Mouse (Mus musculus) hindbrain, postnatal 0 days (tissue): ENCODE data around the gene Galnt13. TPM values are rescaled to one million over a fixed set of nuclear protein-coding genes. Genes with fewer than 3 reads are reported as not detected.
"Not testable (repeated sequence)": the region's sequence is repeated elsewhere in the genome, so short reads cannot be mapped to it uniquely, and the experiment has no call there.

ENCODE experiments used
- ATAC-seq: fragments of 200-750 bp; cut with Nextera tagmentation; 2 replicates; pipeline ENCODE4 v1.8.0; 2017; ENCODE audit warnings: mild to moderate bottlenecking, moderate TSS enrichment, moderate library complexity
- DNase-seq: peaks from one replicate; pipeline ENCODE4 v3.0.0-alpha.2; 2015; ENCODE audit warnings: low spot score
- H3K27ac ChIP-seq: fragments of 300-500 bp; sonication (generic); 2 replicates; pipeline ENCODE4 v1.5.1; 2014; ENCODE audit warnings: mild to moderate bottlenecking
- H3K27me3 ChIP-seq: fragments of 300-500 bp; sonication (generic); 2 replicates; pipeline ENCODE4 v1.6.1; 2014; ENCODE audit warnings: low read length, mixed read lengths; ENCODE audit not compliant: insufficient read depth
- H3K36me3 ChIP-seq: fragments of 300-500 bp; sonication (generic); 2 replicates; pipeline ENCODE4 v1.6.1; 2014; ENCODE audit warnings: low read length, mixed read lengths; ENCODE audit not compliant: insufficient read depth
- H3K4me1 ChIP-seq: fragments of 300-500 bp; sonication (generic); 2 replicates; pipeline ENCODE4 v1.6.1; 2014; ENCODE audit warnings: antibody characterized with exemption, low read length, mixed read lengths; ENCODE audit not compliant: insufficient read depth
- H3K4me2 ChIP-seq: fragments of 300-500 bp; sonication (generic); 2 replicates; pipeline ENCODE4 v1.6.1; 2014; ENCODE audit warnings: low read depth, mild to moderate bottlenecking, low read length, moderate library complexity, mixed read lengths
- H3K4me3 ChIP-seq: fragments of 300-500 bp; sonication (generic); 2 replicates; pipeline ENCODE4 v1.5.1; 2014; ENCODE audit warnings: low read length
- H3K9ac ChIP-seq: fragments of 300-500 bp; sonication (generic); replicated peaks from 2 replicates; pipeline ENCODE4 v1.6.1; 2014; ENCODE audit warnings: mild to moderate bottlenecking, low read length, moderate library complexity, mixed read lengths
- H3K9me3 ChIP-seq: fragments of 300-500 bp; sonication (generic); 2 replicates; pipeline ENCODE4 v1.6.1; 2016; ENCODE audit warnings: low read length, mixed read lengths
- CTCF ChIP-seq: IDR thresholded peaks from 2 replicates; pipeline ENCODE4 v1.5.1; 2016; ENCODE audit warnings: antibody characterized with exemption, control low read depth, low read depth
- WGBS: fragments of 180-500 bp; shearing (Covaris S2); extraction: QIAGEN DNeasy Blood & Tissue Kit; methylation state at CpG from one replicate; pipeline ENCODE4 v1.1.7; 2014; 5-methylcytosine and 5-hydroxymethylcytosine counted together
- polyA plus RNA-seq: library from polyadenylated mRNA; unstranded; fragments of >200 nt; fragmentation: Nextera tagmentation; extraction: Ambion mirVana; gene quantifications from 2 replicates; pipeline ENCODE4 v1.2.1, GENCODE M21; 2015
- total RNA-seq: library from RNA; depleted of rRNA; stranded (reverse); fragments of >200 nt; gene quantifications from 2 replicates; pipeline ENCODE4 v1.2.3, GENCODE M21; 2014

Gene Galnt13
- total and polyA plus RNA-seq, 2 experiments from 2014 or later: 12.3 to 18.2 TPM

- H3K27me3 ChIP-seq: no peaks in the 10 kb centered on the region
- no peaks in the 10 kb centered on the region for H3K36me3 ChIP-seq
- no peak for TF ChIP-seq CTCF
- no peak overlapping the region for H3K9ac ChIP-seq
- ATAC-seq: no peak
- no peak overlapping the region for H3K4me3 ChIP-seq
- H3K4me2 ChIP-seq: no peak overlapping the region
- no peaks in the 10 kb centered on the region for H3K4me1 ChIP-seq
- H3K9me3 ChIP-seq: no peaks in the 10 kb centered on the region
- H3K27ac ChIP-seq: no peak overlapping the region
- no peak for DNase-seq
- WGBS: 70% methylated on average over 5 of the region's 5 CpGs
These were observed 47.3 kb downstream of the Galnt13 start for GRCm38 (mm10) chr2:54483426-54483825.

- H3K27me3 ChIP-seq: no peaks in the 10 kb centered on the region
- no peak overlapping the region for H3K9ac ChIP-seq
- TF ChIP-seq CTCF: no peak
- H3K27ac ChIP-seq: no peak overlapping the region
- no peak for DNase-seq
- no peaks in the 10 kb centered on the region for H3K9me3 ChIP-seq
- WGBS: 93% methylated on average over 3 of the region's 3 CpGs
- no peaks in the 10 kb centered on the region for H3K4me1 ChIP-seq
- H3K4me2 ChIP-seq: no peak overlapping the region
- H3K36me3 ChIP-seq: no peaks in the 10 kb centered on the region
- no peak for ATAC-seq
- H3K4me3 ChIP-seq: no peak overlapping the region
These were observed 86.9 kb downstream of the Galnt13 start for GRCm38 (mm10) chr2:54522989-54523388.

GRCm38 (mm10) chr2:54527073-54527472, 91.0 kb downstream of the Galnt13 start:
- H3K4me2 ChIP-seq: no peak overlapping the region
- H3K9me3 ChIP-seq: no peaks in the 10 kb centered on the region
- no peaks in the 10 kb centered on the region for H3K27me3 ChIP-seq
- ATAC-seq (no peak), DNase-seq (no peak)
- no peak overlapping the region for H3K9ac ChIP-seq
- no peaks in the 10 kb centered on the region for H3K36me3 ChIP-seq
- H3K27ac ChIP-seq: no peak overlapping the region
- no peak overlapping the region for H3K4me3 ChIP-seq
- 79% methylated on average over 3 of the region's 3 CpGs for WGBS
- no peak for TF ChIP-seq CTCF
- no peaks in the 10 kb centered on the region for H3K4me1 ChIP-seq

GRCm38 (mm10) chr2:54558357-54559153, 122.4 kb downstream of the Galnt13 start:
- WGBS: 56% methylated on average over 10 of the region's 10 CpGs
- no peak overlapping the region for H3K27ac ChIP-seq
- H3K36me3 ChIP-seq: no peaks in the 10 kb centered on the region
- no peak overlapping the region for H3K4me3 ChIP-seq
- no peak overlapping the region for H3K9ac ChIP-seq
- no peaks in the 10 kb centered on the region for H3K27me3 ChIP-seq
- no peaks in the 10 kb centered on the region for H3K9me3 ChIP-seq
- H3K4me2 ChIP-seq: no peak overlapping the region
- ATAC-seq (0 out of 2 replicates have a peak, but pooled peaks have one; percentile 47), DNase-seq (peak; percentile 52)
- H3K4me1 ChIP-seq: no peaks in the 10 kb centered on the region
- TF ChIP-seq CTCF: no peak

- TF ChIP-seq CTCF: no peak
- DNase-seq (no peak), ATAC-seq (no peak)
- no peak overlapping the region for H3K9ac ChIP-seq
- H3K27ac ChIP-seq: no peak overlapping the region
- 94% methylated on average over 3 of the region's 3 CpGs for WGBS
- no peak overlapping the region for H3K4me3 ChIP-seq
- no peak overlapping the region for H3K4me2 ChIP-seq
- H3K36me3 ChIP-seq: no peaks in the 10 kb centered on the region
- no peaks in the 10 kb centered on the region for H3K27me3 ChIP-seq
- no peaks in the 10 kb centered on the region for H3K4me1 ChIP-seq
- no peaks in the 10 kb centered on the region for H3K9me3 ChIP-seq
These were observed 129.0 kb downstream of the Galnt13 start for GRCm38 (mm10) chr2:54565068-54565467.

- Histone ChIP-seq H3K4me3 (no peak overlapping the region), H3K4me2 (no peak overlapping the region), H3K27ac (no peak overlapping the region), H3K9me3 (no peaks in the 10 kb centered on the region), H3K9ac (no peak overlapping the region), H3K4me1 (no peaks in the 10 kb centered on the region), H3K27me3 (no peaks in the 10 kb centered on the region), H3K36me3 (no peaks in the 10 kb centered on the region)
- no peak for DNase-seq
- WGBS: 62% methylated on average over 2 of the region's 2 CpGs
- ATAC-seq: no peak
- TF ChIP-seq CTCF: no peak
These were observed 131.1 kb downstream of the Galnt13 start for GRCm38 (mm10) chr2:54567186-54567585.

GRCm38 (mm10) chr2:54567632-54568031, 131.5 kb downstream of the Galnt13 start:
- ATAC-seq (no peak), DNase-seq (no peak)
- no peak for TF ChIP-seq CTCF
- Histone ChIP-seq H3K9me3 (no peaks in the 10 kb centered on the region), H3K27me3 (no peaks in the 10 kb centered on the region), H3K4me3 (no peak overlapping the region), H3K4me2 (no peak overlapping the region), H3K36me3 (no peaks in the 10 kb centered on the region), H3K27ac (no peak overlapping the region), H3K4me1 (no peaks in the 10 kb centered on the region), H3K9ac (no peak overlapping the region)
- WGBS: 89% methylated on average over 9 of the region's 9 CpGs

- not testable (repeated sequence) for H3K4me3 ChIP-seq, H3K4me1 ChIP-seq, H3K27me3 ChIP-seq, H3K9me3 ChIP-seq, H3K4me2 ChIP-seq, DNase-seq, H3K27ac ChIP-seq, H3K36me3 ChIP-seq, H3K9ac ChIP-seq
- peak; percentile 35; the same call in 1 of the 2 replicates for ATAC-seq
- no CpG with 5 or more reads among the region's 5 CpGs for WGBS
These were observed 277.7 kb downstream of the Galnt13 start for GRCm38 (mm10) chr2:54713817-54714216.
